Mouse (Mus musculus) lung, postnatal 36 days (tissue): ENCODE data around the gene Kcnma1.

Experiments used
- DNase-seq: peaks from one replicate; pipeline ENCODE4 v3.0.0; 2022; ENCODE audit warnings: mixed read lengths

Gene Kcnma1

GRCm38 (mm10) chr14:23771794-23772193 lies 242.5 kb downstream of the Kcnma1 start:
- DNase-seq: no peak

- no peak for DNase-seq
Measured at GRCm38 (mm10) chr14:23762471-23762870, 251.8 kb downstream of the Kcnma1 start.

GRCm38 (mm10) chr14:23759626-23760025 lies 254.7 kb downstream of the Kcnma1 start:
- no peak for DNase-seq

GRCm38 (mm10) chr14:23758421-23758820 lies 255.9 kb downstream of the Kcnma1 start:
- no peak for DNase-seq

- no peak for DNase-seq
Measured at GRCm38 (mm10) chr14:23748011-23748410, 266.3 kb downstream of the Kcnma1 start.

- DNase-seq: no peak
Measured at GRCm38 (mm10) chr14:23746976-23747375, 267.3 kb downstream of the Kcnma1 start.

- no peak for DNase-seq
Measured at GRCm38 (mm10) chr14:23741531-23741930, 272.8 kb downstream of the Kcnma1 start.

GRCm38 (mm10) chr14:23734200-23734599 lies 280.1 kb downstream of the Kcnma1 start:
- DNase-seq: no peak

GRCm38 (mm10) chr14:23729377-23729776 lies 284.9 kb downstream of the Kcnma1 start:
- DNase-seq: no peak

- no peak for DNase-seq
Measured at GRCm38 (mm10) chr14:23723701-23724430, 290.4 kb downstream of the Kcnma1 start.

GRCm38 (mm10) chr14:23719246-23719645 lies 295.0 kb downstream of the Kcnma1 start:
- DNase-seq: no peak

GRCm38 (mm10) chr14:23718667-23719066 lies 295.6 kb downstream of the Kcnma1 start:
- no peak for DNase-seq

- no peak for DNase-seq
Measured at GRCm38 (mm10) chr14:23714396-23715131, 299.7 kb downstream of the Kcnma1 start.

- DNase-seq: no peak
Measured at GRCm38 (mm10) chr14:23712891-23713290, 301.4 kb downstream of the Kcnma1 start.

- no peak for DNase-seq
Measured at GRCm38 (mm10) chr14:23710954-23711353, 303.3 kb downstream of the Kcnma1 start.

GRCm38 (mm10) chr14:23706837-23707236 lies 307.5 kb downstream of the Kcnma1 start:
- DNase-seq: peak; percentile 43

- DNase-seq: peak; percentile 4
Measured at GRCm38 (mm10) chr14:23705647-23706046, 308.6 kb downstream of the Kcnma1 start.

- DNase-seq: no peak
Measured at GRCm38 (mm10) chr14:23704303-23704702, 310.0 kb downstream of the Kcnma1 start.

GRCm38 (mm10) chr14:23696341-23696740 lies 317.9 kb downstream of the Kcnma1 start:
- no peak for DNase-seq

GRCm38 (mm10) chr14:23689681-23690080 lies 324.6 kb downstream of the Kcnma1 start:
- no peak for DNase-seq

- DNase-seq: no peak
Measured at GRCm38 (mm10) chr14:23688513-23688912, 325.8 kb downstream of the Kcnma1 start.

GRCm38 (mm10) chr14:23684463-23685066 lies 329.7 kb downstream of the Kcnma1 start:
- no peak for DNase-seq

GRCm38 (mm10) chr14:23682758-23683157 lies 331.5 kb downstream of the Kcnma1 start:
- DNase-seq: no peak

- peak; percentile 24 for DNase-seq
Measured at GRCm38 (mm10) chr14:23679378-23679777, 334.9 kb downstream of the Kcnma1 start.
